Mouse (Mus musculus): ENCODE results near the gene Cracr2a. TPM values are rescaled to one million over a fixed set of nuclear protein-coding genes. Genes with fewer than 3 reads are reported as not detected.
A peak's percentile ranks its signal among the peaks of the same experiment; 100 is the strongest.

The Cracr2a gene
- polyA plus RNA-seq, 1 experiment from 2014 or later, result 1.6 TPM

GRCm38 (mm10) chr6:127655988-127656387, 94.8 kb downstream of the Cracr2a start:
- Histone ChIP-seq H3K4me3 (no peak overlapping the region), H3K36me3 (no peaks in the 10 kb centered on the region), H3K27ac (no peak overlapping the region), H3K27me3 (no peaks in the 10 kb centered on the region), H3K4me2 (replicated peaks) (no peak overlapping the region), H3K4me1 (no peaks in the 10 kb centered on the region), H3K9me3 (replicated peaks) (peaks cover 3% of the 10 kb centered on the region; the same call in 1 of the 2 replicates), H3K9ac (no peak overlapping the region)
- 46% methylated on average over 4 of the region's 4 CpGs for WGBS
- ATAC-seq (ENCODE audit: low FRiP score), result no peak

GRCm38 (mm10) chr6:127657152-127657551, 96.0 kb downstream of the Cracr2a start:
- Histone ChIP-seq H3K36me3 (no peaks in the 10 kb centered on the region), H3K27me3 (no peaks in the 10 kb centered on the region), H3K4me1 (no peaks in the 10 kb centered on the region), H3K4me2 (replicated peaks) (no peak overlapping the region), H3K4me3 (no peak overlapping the region), H3K27ac (no peak overlapping the region), H3K9me3 (replicated peaks) (peaks cover 3% of the 10 kb centered on the region; the same call in 1 of the 2 replicates), H3K9ac (no peak overlapping the region)
- 88% methylated on average over 11 of the region's 11 CpGs for WGBS
- no peak for ATAC-seq (ENCODE audit: low FRiP score)

- H3K4me3 ChIP-seq, result no peak overlapping the region
- no peak overlapping the region for H3K4me2 ChIP-seq (replicated peaks)
- WGBS, result 76% methylated on average over 5 of the region's 5 CpGs
- H3K36me3 ChIP-seq, result no peaks in the 10 kb centered on the region
- no peaks in the 10 kb centered on the region for H3K9me3 ChIP-seq (replicated peaks)
- H3K27ac ChIP-seq, result no peak overlapping the region
- no peak overlapping the region for H3K9ac ChIP-seq
- ATAC-seq (ENCODE audit: low FRiP score), result no peak
- H3K27me3 ChIP-seq, result no peaks in the 10 kb centered on the region
- no peaks in the 10 kb centered on the region for H3K4me1 ChIP-seq
These were observed 98.3 kb downstream of the Cracr2a start for GRCm38 (mm10) chr6:127659472-127659871.

GRCm38 (mm10) chr6:127659966-127660365, 98.8 kb downstream of the Cracr2a start:
- ATAC-seq (ENCODE audit: low FRiP score), result no peak
- H3K9me3 ChIP-seq (replicated peaks), result no peaks in the 10 kb centered on the region
- no peak overlapping the region for H3K9ac ChIP-seq
- H3K27ac ChIP-seq, result no peak overlapping the region
- H3K4me2 ChIP-seq (replicated peaks), result no peak overlapping the region
- H3K27me3 ChIP-seq, result no peaks in the 10 kb centered on the region
- no peaks in the 10 kb centered on the region for H3K4me1 ChIP-seq
- 91% methylated on average over 4 of the region's 4 CpGs for WGBS
- H3K36me3 ChIP-seq, result no peaks in the 10 kb centered on the region
- H3K4me3 ChIP-seq, result no peak overlapping the region

- no peak overlapping the region for H3K4me2 ChIP-seq (replicated peaks)
- H3K4me3 ChIP-seq, result no peak overlapping the region
- no peak for ATAC-seq (ENCODE audit: low FRiP score)
- no peaks in the 10 kb centered on the region for H3K36me3 ChIP-seq
- no peak overlapping the region for H3K9ac ChIP-seq
- WGBS, result 84% methylated on average over 7 of the region's 7 CpGs
- no peaks in the 10 kb centered on the region for H3K9me3 ChIP-seq (replicated peaks)
- no peaks in the 10 kb centered on the region for H3K27me3 ChIP-seq
- no peak overlapping the region for H3K27ac ChIP-seq
- H3K4me1 ChIP-seq, result no peaks in the 10 kb centered on the region
These were observed 100.7 kb downstream of the Cracr2a start for GRCm38 (mm10) chr6:127661717-127662292.

- Histone ChIP-seq H3K27ac (no peak overlapping the region), H3K27me3 (no peaks in the 10 kb centered on the region; the same call in 1 of the 2 replicates), H3K4me3 (no peak overlapping the region), H3K36me3 (no peaks in the 10 kb centered on the region), H3K4me2 (replicated peaks) (no peak overlapping the region), H3K9ac (no peak overlapping the region), H3K9me3 (replicated peaks) (no peaks in the 10 kb centered on the region), H3K4me1 (no peaks in the 10 kb centered on the region)
- no peak for ATAC-seq (ENCODE audit: low FRiP score)
- 87% methylated on average over 7 of the region's 7 CpGs for WGBS
These were observed 102.1 kb downstream of the Cracr2a start for GRCm38 (mm10) chr6:127663263-127663662.

- Histone ChIP-seq H3K9ac (no peak overlapping the region), H3K27ac (no peak overlapping the region), H3K36me3 (no peaks in the 10 kb centered on the region), H3K4me2 (replicated peaks) (no peak overlapping the region), H3K9me3 (replicated peaks) (no peaks in the 10 kb centered on the region), H3K4me3 (no peak overlapping the region), H3K27me3 (no peaks in the 10 kb centered on the region; the same call in 1 of the 2 replicates), H3K4me1 (peaks cover 7% of the 10 kb centered on the region)
- WGBS, result 60% methylated on average over 4 of the region's 4 CpGs
- ATAC-seq (ENCODE audit: low FRiP score), result no peak
These were observed 108.2 kb downstream of the Cracr2a start for GRCm38 (mm10) chr6:127669313-127669712.

GRCm38 (mm10) chr6:127670031-127670430, 108.9 kb downstream of the Cracr2a start:
- Histone ChIP-seq H3K4me2 (replicated peaks) (no peak overlapping the region), H3K27me3 (no peaks in the 10 kb centered on the region; the same call in 1 of the 2 replicates), H3K9ac (no peak overlapping the region), H3K27ac (no peak overlapping the region), H3K9me3 (replicated peaks) (no peaks in the 10 kb centered on the region), H3K4me1 (peaks cover 7% of the 10 kb centered on the region), H3K36me3 (no peaks in the 10 kb centered on the region), H3K4me3 (no peak overlapping the region)
- 92% methylated on average over 4 of the region's 4 CpGs for WGBS
- no peak for ATAC-seq (ENCODE audit: low FRiP score)

GRCm38 (mm10) chr6:127672071-127672470, 110.9 kb downstream of the Cracr2a start:
- H3K27ac ChIP-seq, result no peak overlapping the region
- ATAC-seq (ENCODE audit: low FRiP score), result no peak
- no peaks in the 10 kb centered on the region for H3K9me3 ChIP-seq (replicated peaks)
- no peaks in the 10 kb centered on the region; the same call in 1 of the 2 replicates for H3K27me3 ChIP-seq
- peaks cover 13% of the 10 kb centered on the region for H3K4me1 ChIP-seq
- no peak overlapping the region for H3K4me3 ChIP-seq
- H3K9ac ChIP-seq, result no peak overlapping the region
- WGBS, result 84% methylated on average over 7 of the region's 7 CpGs
- no peak overlapping the region for H3K4me2 ChIP-seq (replicated peaks)
- no peaks in the 10 kb centered on the region for H3K36me3 ChIP-seq

GRCm38 (mm10) chr6:127676866-127677265, 115.7 kb downstream of the Cracr2a start:
- H3K4me3 ChIP-seq, result no peak overlapping the region
- peak overlapping the region; percentile 65 for H3K27ac ChIP-seq
- ATAC-seq (ENCODE audit: low FRiP score), result peak; percentile 74
- H3K27me3 ChIP-seq, result no peaks in the 10 kb centered on the region
- 48% methylated on average over 11 of the region's 11 CpGs for WGBS
- peaks cover 10% of the 10 kb centered on the region for H3K4me1 ChIP-seq
- H3K9ac ChIP-seq, result no peak overlapping the region
- no peaks in the 10 kb centered on the region for H3K36me3 ChIP-seq
- H3K9me3 ChIP-seq (replicated peaks), result no peaks in the 10 kb centered on the region
- H3K4me2 ChIP-seq (replicated peaks), result no peak overlapping the region

GRCm38 (mm10) chr6:127678320-127678719, 117.2 kb downstream of the Cracr2a start:
- no peak overlapping the region for H3K27ac ChIP-seq
- WGBS, result 76% methylated on average over 9 of the region's 9 CpGs
- ATAC-seq (ENCODE audit: low FRiP score), result no peak

GRCm38 (mm10) chr6:127678998-127679397, 117.9 kb downstream of the Cracr2a start:
- no peak for ATAC-seq (ENCODE audit: low FRiP score)
- H3K4me3 ChIP-seq, result no peak overlapping the region
- WGBS, result 85% methylated on average over 3 of the region's 3 CpGs

More at GRCm38 (mm10) chr6:127678320-127678719, 117.2 kb downstream of the Cracr2a start:
- Histone ChIP-seq H3K9me3 (replicated peaks) (no peaks in the 10 kb centered on the region), H3K9ac (no peak overlapping the region), H3K4me3 (no peak overlapping the region), H3K27me3 (no peaks in the 10 kb centered on the region), H3K4me2 (replicated peaks) (no peak overlapping the region), H3K36me3 (no peaks in the 10 kb centered on the region), H3K4me1 (peaks cover 14% of the 10 kb centered on the region)

GRCm38 (mm10) chr6:127680784-127681183, 119.6 kb downstream of the Cracr2a start:
- no peak for ATAC-seq (ENCODE audit: low FRiP score)
- Histone ChIP-seq H3K4me1 (peaks cover 27% of the 10 kb centered on the region), H3K36me3 (no peaks in the 10 kb centered on the region), H3K4me3 (no peak overlapping the region), H3K27ac (no peak overlapping the region), H3K9ac (no peak overlapping the region), H3K27me3 (no peaks in the 10 kb centered on the region), H3K4me2 (replicated peaks) (no peak overlapping the region), H3K9me3 (replicated peaks) (no peaks in the 10 kb centered on the region)
- 85% methylated on average over 7 of the region's 7 CpGs for WGBS

More at GRCm38 (mm10) chr6:127678998-127679397, 117.9 kb downstream of the Cracr2a start:
- H3K9me3 ChIP-seq (replicated peaks), result no peaks in the 10 kb centered on the region
- H3K4me1 ChIP-seq, result peaks cover 18% of the 10 kb centered on the region
- H3K9ac ChIP-seq, result no peak overlapping the region
- H3K27ac ChIP-seq, result no peak overlapping the region
- no peaks in the 10 kb centered on the region for H3K27me3 ChIP-seq
- no peak overlapping the region for H3K4me2 ChIP-seq (replicated peaks)
- H3K36me3 ChIP-seq, result no peaks in the 10 kb centered on the region

All from hindbrain, embryonic 12.5 days (tissue).